Mouse (Mus musculus): ENCODE measurements around the gene Ifi27l2b. TPM values are rescaled to one million over a fixed set of nuclear protein-coding genes. Genes with fewer than 3 reads are reported as not detected.
"Not testable (repeated sequence)": the region's sequence is repeated elsewhere in the genome, so short reads cannot be mapped to it uniquely, and the experiment has no call there.

Gene Ifi27l2b
- total RNA-seq (2014; fragmentation: Nextera tagmentation) (not detected in 2 replicates), total RNA-seq (2017) (not detected in 2 replicates)

DNA sequence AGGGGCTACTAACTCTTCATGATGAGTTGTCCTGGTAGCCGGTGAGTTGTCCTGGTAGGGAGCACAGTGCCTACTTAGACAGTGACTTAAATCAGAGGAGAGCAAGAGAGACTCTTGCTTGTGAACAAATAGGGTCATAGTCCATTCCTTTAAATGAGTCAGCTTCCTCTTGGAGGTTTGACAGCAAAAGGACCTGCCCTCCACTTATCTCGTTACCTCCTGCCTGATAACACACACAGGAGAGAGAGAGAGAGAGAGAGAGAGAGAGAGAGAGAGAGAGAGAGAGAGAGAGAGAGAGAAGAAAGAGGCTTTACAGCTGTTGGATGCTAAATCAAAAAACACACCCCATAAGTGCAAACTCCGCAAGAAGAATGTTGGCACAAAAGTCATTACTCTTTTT lies at the start of gene Ifi27l2b:
Gene Ifi27l2b (minus strand): TSS at position 84 of the 400 bp plus-strand sequence.
- no peak for ATAC-seq (replicated peaks; ENCODE audit: poor library complexity, severe bottlenecking)

- no peak for ATAC-seq (replicated peaks; ENCODE audit: poor library complexity, severe bottlenecking)
Observed at GRCm38 (mm10) chr12:103504402-103504801, 47.4 kb upstream of the Ifi27l2b start.

DNA sequence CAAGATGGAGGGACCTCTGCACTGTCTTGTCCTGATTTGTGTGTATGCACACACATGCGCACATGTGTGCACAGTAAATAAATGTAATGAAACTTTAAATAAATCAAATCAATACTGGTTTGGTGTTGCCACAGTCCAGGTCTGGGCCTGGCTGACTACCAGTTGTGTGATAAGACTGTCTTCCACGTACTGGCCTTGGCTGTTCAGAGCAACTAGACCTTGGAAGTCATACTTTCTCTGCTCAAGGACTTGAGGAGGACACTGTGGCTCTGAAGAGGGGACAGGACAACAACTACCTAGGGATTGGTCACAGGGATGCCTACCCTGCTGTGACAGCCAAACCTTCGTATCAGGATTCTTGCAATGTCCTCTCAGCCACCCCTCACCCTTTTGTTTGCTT lies 46.3 kb upstream of the Ifi27l2b start:
- ATAC-seq (replicated peaks; ENCODE audit: poor library complexity, severe bottlenecking), result no peak

DNA sequence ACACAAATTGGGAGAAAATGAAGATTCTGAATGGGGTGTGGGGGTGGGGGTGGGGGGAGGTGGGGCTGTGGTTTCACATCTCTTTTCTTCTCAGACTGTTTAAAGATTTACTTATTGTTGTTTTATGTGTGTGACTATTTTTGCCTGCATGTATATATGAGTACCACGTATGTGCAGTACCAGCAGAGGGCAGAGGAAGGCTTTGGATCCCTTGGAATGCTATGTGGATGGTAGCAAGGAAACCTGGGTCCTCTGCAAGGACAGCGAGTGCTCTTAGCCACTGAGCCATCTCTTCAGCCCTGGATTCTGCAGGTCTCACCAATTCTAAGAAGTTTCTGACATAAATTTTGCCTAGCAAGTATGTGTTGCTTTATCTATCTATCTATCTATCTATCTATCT lies 42.2 kb upstream of the Ifi27l2b start:
- no peak for ATAC-seq (replicated peaks; ENCODE audit: poor library complexity, severe bottlenecking)

- ATAC-seq (replicated peaks; ENCODE audit: poor library complexity, severe bottlenecking), result no peak
Observed at GRCm38 (mm10) chr12:103498768-103499167, 41.7 kb upstream of the Ifi27l2b start.

DNA sequence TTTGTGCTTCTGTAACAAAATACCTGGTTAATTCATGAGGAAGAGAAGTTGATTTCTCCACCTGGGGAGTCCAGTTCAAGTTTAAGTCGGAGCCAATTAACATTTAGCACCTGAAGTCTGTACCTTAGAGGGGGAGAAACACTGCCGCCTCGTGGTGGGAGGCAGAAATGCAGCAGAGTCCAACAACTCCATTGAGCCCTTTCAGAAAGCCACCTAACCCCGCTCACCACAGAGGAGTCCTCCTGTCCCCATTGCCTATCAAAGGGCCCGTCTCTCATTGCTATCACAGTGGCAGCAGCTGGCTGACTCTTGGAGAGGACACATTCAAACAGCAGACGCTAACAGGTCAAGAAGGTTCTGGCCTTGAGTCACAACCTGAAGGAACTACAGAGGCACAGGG lies 37.5 kb upstream of the Ifi27l2b start:
- peak; percentile 77 for ATAC-seq (replicated peaks; ENCODE audit: poor library complexity, severe bottlenecking)

GRCm38 (mm10) chr12:103492767-103493166 lies 35.7 kb upstream of the Ifi27l2b start:
- ATAC-seq (replicated peaks; ENCODE audit: poor library complexity, severe bottlenecking), result peak; percentile 74

DNA sequence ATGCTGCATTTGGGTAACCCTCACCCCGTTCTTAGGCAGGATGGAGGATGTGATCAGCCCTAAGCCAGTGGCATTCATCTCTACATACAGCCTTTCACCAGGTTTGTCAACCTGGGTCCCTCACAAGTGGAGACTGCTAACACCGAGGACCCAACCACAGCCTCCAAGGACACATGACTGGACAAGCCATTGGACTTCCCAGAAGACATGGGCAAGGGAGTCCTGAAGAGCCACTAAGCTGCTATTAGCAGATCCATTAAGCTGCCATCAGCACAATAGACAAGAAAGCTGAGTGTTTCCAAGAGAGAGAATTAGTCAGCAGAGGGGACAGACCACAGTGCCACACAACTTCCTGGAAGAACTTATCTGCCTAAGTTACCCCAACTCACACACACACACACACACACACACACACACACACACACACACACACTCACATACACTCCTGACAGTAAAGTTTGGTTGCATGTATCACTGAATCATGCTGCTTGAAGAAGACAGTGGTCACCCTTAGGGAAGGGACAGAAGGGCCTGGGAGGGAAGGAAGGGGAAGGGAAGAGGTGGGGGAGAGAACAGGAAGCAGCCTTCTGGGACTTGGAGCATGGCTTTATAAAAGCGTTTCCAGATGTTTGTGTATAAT lies 34.2 kb upstream of the Ifi27l2b start:
- ATAC-seq (replicated peaks; ENCODE audit: poor library complexity, severe bottlenecking), result 0 out of 2 replicates have a peak, but pooled peaks have one; percentile 20

DNA sequence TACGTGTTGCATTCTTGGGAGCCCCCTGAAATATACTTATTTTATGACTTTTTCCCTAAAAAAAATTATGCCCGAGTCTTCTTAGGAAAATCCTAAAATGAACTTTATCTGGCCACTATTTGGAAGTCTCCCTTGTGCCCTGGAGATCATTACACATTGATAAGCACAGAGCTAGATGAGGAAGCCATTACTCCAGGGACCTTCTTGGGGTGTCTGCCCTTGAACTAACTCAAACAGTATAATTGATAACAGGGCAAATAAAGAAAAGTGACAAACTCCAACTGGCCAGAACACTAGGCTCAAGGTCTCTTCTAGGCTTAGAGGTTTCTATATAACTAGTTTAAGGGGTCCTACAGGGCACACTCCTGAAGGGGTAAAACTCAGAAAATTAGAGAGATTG lies 30.7 kb upstream of the Ifi27l2b start:
- ATAC-seq (replicated peaks; ENCODE audit: poor library complexity, severe bottlenecking), result no peak

DNA sequence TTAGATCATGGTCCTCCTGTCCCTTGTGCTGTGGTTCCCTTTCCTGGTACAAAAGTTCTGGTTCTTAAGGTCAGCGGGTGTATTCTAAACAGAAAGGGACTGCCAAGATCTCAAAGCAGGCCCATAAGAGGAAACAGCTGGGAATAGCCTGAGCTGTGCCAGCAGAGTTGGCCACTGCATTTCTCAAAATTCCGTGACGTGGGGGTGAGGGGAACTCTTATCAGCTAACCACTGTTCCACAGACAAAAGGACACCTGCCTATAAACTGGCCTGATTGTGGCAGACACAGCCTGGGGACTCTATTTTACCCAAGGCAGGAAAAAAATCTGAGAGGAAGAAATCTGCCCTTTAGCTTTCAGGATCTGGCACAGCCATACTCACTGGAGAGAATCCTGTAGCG lies 30.3 kb upstream of the Ifi27l2b start:
- no peak for ATAC-seq (replicated peaks; ENCODE audit: poor library complexity, severe bottlenecking)

DNA sequence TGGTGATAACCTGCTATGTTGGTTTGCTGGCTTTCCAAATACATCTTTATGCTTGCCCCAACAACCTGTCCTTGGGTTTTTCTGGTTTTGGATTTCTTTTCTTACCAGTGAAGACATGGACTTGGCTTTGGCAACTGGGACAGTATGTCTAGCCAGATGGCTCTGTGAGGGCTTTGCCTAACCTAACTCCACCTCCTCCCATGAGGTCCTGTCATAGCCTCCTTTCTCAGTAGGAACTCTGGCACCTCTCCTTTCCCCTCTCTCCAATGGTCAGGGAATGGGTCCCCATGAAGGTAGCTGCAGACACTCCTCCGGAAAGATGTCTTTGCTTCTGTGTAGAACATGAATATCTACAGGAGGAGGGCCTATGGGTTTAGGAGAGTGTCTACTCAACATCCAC lies 29.7 kb upstream of the Ifi27l2b start:
- no peak for ATAC-seq (replicated peaks; ENCODE audit: poor library complexity, severe bottlenecking)

DNA sequence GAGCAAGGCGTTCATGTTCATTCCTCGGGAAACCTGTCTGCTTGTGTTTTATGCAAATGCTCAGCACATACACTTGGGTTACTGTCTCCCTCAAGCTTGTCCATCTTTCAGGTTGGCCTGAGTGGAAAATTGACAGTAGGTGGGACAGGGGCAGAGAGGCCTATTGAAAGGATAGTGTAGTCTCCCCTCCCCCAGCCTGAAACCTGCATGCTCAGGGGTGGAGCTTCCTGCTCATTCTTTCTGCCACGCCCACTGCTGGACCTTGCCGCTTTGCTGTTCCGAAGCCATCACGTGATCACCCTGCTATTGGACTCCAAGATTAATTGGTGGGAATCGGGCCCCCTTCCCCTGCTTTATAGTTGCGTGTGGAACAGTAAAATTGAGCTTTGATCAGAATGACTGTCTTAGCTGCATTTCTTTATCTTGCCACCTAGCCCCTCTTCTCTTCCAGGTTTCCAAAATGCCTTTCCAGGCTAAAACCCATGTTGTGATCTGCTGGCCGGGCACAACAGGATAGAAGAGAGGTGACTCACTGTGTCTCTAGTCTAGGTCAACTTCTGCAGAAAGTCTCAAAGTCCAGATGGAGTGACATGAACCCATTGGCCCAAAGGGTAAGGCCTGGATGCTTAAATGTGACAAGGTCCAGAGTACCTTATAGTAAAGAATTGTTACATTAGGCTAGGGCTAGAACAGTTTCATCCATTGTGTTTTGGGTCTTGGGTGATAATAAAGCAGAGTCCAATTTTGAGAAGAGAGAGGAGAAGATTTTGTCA lies 27.4 kb upstream of the Ifi27l2b start:
- not testable (repeated sequence) for ATAC-seq (replicated peaks; ENCODE audit: poor library complexity, severe bottlenecking)

- ATAC-seq (replicated peaks; ENCODE audit: poor library complexity, severe bottlenecking), result no peak
Observed at GRCm38 (mm10) chr12:103482781-103483180, 25.8 kb upstream of the Ifi27l2b start.

DNA sequence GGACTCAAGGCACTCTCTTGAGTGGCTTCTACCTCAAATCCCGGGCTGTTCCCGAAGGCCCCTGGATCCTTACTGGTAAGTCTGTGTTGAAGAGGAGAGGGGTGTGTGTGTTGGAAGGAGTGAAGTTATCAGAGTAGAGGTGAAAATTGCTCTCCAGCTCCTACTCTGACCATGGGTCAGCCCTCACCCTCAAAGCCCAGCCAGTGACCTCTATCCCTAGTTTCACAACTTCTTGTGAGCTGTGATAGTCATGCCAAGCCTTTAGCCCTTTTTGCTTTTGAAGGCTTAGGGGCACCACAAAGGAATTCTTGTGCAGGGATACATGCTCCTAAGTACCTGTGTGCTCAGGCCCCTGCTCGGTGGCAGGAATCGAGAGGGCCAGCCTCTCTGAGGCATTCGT lies 24.6 kb upstream of the Ifi27l2b start:
- ATAC-seq (replicated peaks; ENCODE audit: poor library complexity, severe bottlenecking), result no peak

DNA sequence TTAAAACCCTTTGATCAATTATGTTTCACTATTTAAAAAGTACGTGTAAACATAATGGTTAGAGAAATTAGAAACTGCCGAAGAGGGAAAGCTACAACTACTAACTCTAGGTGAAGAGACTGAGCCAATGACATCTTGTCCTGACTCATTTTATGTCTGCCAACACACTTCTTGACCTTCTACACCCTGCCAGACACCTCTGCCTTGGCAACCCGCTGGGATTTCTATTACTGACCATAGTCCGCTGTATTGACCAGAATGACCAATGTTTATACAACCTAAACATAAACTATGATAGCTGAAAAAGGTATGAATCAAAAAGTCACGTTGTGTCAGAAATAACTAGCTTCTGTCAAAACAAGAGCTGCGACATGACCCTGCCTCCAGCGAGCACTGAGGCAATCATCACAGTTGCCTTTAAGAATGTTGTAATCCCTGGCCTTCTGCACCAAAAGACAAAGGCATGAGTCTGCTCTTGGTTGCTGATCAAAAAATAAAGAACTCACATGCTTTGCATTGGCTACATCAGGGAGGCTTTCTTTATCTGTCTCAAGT lies 20.5 kb upstream of the Ifi27l2b start:
- ATAC-seq (replicated peaks; ENCODE audit: poor library complexity, severe bottlenecking), result no peak

- ATAC-seq (replicated peaks; ENCODE audit: poor library complexity, severe bottlenecking), result no peak
Observed at GRCm38 (mm10) chr12:103476779-103477389, 19.9 kb upstream of the Ifi27l2b start.

- no peak for ATAC-seq (replicated peaks; ENCODE audit: poor library complexity, severe bottlenecking)
Observed at GRCm38 (mm10) chr12:103474481-103474880, 17.5 kb upstream of the Ifi27l2b start.

- ATAC-seq (replicated peaks; ENCODE audit: poor library complexity, severe bottlenecking), result not testable (repeated sequence)
Observed at GRCm38 (mm10) chr12:103456727-103457126, 296 bp downstream of the Ifi27l2b start.

GRCm38 (mm10) chr12:103453361-103453760 lies 3.7 kb downstream of the Ifi27l2b start:
- ATAC-seq (replicated peaks; ENCODE audit: poor library complexity, severe bottlenecking), result no peak

GRCm38 (mm10) chr12:103445060-103445459 lies 12.0 kb downstream of the Ifi27l2b start:
- ATAC-seq (replicated peaks; ENCODE audit: poor library complexity, severe bottlenecking), result no peak

- ATAC-seq (replicated peaks; ENCODE audit: poor library complexity, severe bottlenecking), result not testable (repeated sequence)
Observed at GRCm38 (mm10) chr12:103444261-103444660, 12.8 kb downstream of the Ifi27l2b start.

Data from granulocyte monocyte progenitor cell, adult 5-6 weeks (primary cell).